Mouse (Mus musculus) MEL (cell line): ENCODE results near the gene Ttl. TPM values are rescaled to one million over a fixed set of nuclear protein-coding genes. Genes with fewer than 3 reads are reported as not detected.

ENCODE experiments used
- DNase-seq: peaks from one replicate; pipeline ENCODE4 v3.0.0; 2011; ENCODE audit warnings: low read depth, low spot score
- H3K27ac ChIP-seq: 2 replicates; pipeline ENCODE4 v1.5.1; 2012; ENCODE audit warnings: low read depth, mild to moderate bottlenecking, control low read depth, low read length, moderate library complexity; ENCODE audit not compliant: control insufficient read depth
- H3K27me3 ChIP-seq, 2 experiments: fragments of 150-350 bp in 1 of 2; sonication (generic) in 1 of 2; 2 replicates each; pipeline ENCODE4 v1.6.1; 2012; ENCODE audit warnings: low read length in 2 of 2, mild to moderate bottlenecking in 2 of 2, improper control_type of control experiment in 1 of 2, moderate library complexity in 1 of 2; ENCODE audit not compliant: insufficient read depth in 2 of 2, control insufficient read depth in 1 of 2
- H3K36me3 ChIP-seq, 2 experiments: 2 replicates each; pipeline ENCODE4 v1.6.1; 2012 to 2014; ENCODE audit warnings: low read length in 2 of 2, improper control_type of control experiment in 1 of 2, inconsistent platforms in 1 of 2, mild to moderate bottlenecking in 1 of 2; ENCODE audit not compliant: insufficient read depth in 2 of 2, control insufficient read depth in 1 of 2
- H3K4me1 ChIP-seq, 2 experiments: fragments of 150-350 bp in 1 of 2; sonication (generic) in 1 of 2; 2 replicates each; pipeline ENCODE4 v1.6.1; 2012; ENCODE audit warnings: low read length in 2 of 2, improper control_type of control experiment in 1 of 2, mild to moderate bottlenecking in 1 of 2; ENCODE audit not compliant: insufficient read depth in 2 of 2, control insufficient read depth in 1 of 2
- H3K4me3 ChIP-seq, 2 experiments: fragments of 150-350 bp in 1 of 2; sonication (generic) in 1 of 2; 2 replicates each; pipeline ENCODE4 v1.5.1; 2012; ENCODE audit warnings: low read depth in 2 of 2, low read length in 2 of 2, mild to moderate bottlenecking in 2 of 2, moderate library complexity in 2 of 2, control low read depth in 1 of 2, improper control_type of control experiment in 1 of 2; ENCODE audit not compliant: control insufficient read depth in 1 of 2, insufficient read depth in 1 of 2
- H3K79me2 ChIP-seq: 2 replicates; pipeline ENCODE4 v1.6.1; 2012; ENCODE audit warnings: mild to moderate bottlenecking, low read length, moderate library complexity; ENCODE audit not compliant: control insufficient read depth, poor library complexity, insufficient read depth
- H3K9ac ChIP-seq: 2 replicates; pipeline ENCODE4 v1.6.1; 2012; ENCODE audit warnings: low read depth, mild to moderate bottlenecking, control low read depth, low read length, moderate library complexity; ENCODE audit not compliant: control insufficient read depth, poor library complexity, severe bottlenecking
- H3K9me3 ChIP-seq: fragments of 150-350 bp; sonication (generic); replicated peaks from 2 replicates; pipeline ENCODE4 v1.6.1; 2012; ENCODE audit warnings: mild to moderate bottlenecking, low read length, improper control_type of control experiment, moderate library complexity; ENCODE audit not compliant: insufficient read depth
- CTCF ChIP-seq, 3 experiments: IDR thresholded peaks in 2 of 3; conservative IDR thresholded peaks in 1 of 3; 2 replicates each; pipeline ENCODE4 v1.5.1; 2011 to 2012; ENCODE audit warnings: low read length in 3 of 3, low read depth in 2 of 3, mild to moderate bottlenecking in 2 of 3, improper control_type of control experiment in 1 of 3, inconsistent platforms in 1 of 3, mixed read lengths in 1 of 3, moderate library complexity in 1 of 3; ENCODE audit not compliant: control insufficient read depth in 1 of 3, insufficient read depth in 1 of 3, poor library complexity in 1 of 3, severe bottlenecking in 1 of 3
- HCFC1 ChIP-seq: IDR thresholded peaks from 2 replicates; pipeline ENCODE4 v1.6.1; 2012; ENCODE audit warnings: low read depth, mild to moderate bottlenecking, inconsistent platforms, low read length, improper control_type of control experiment, moderate library complexity
- MXI1 ChIP-seq: IDR thresholded peaks from 2 replicates; pipeline ENCODE4 v1.6.1; 2011; ENCODE audit warnings: mild to moderate bottlenecking, low read depth, low read length, improper control_type of control experiment
- RCOR1 ChIP-seq: IDR thresholded peaks from 2 replicates; pipeline ENCODE4 v1.6.1; 2012; ENCODE audit warnings: low read depth, mild to moderate bottlenecking, inconsistent platforms, low read length, improper control_type of control experiment
- SMC3 ChIP-seq: IDR thresholded peaks from 2 replicates; pipeline ENCODE4 v1.6.1; 2011; ENCODE audit warnings: low read depth, low read length, improper control_type of control experiment
- USF2 ChIP-seq, 2 experiments: IDR thresholded peaks; 2 replicates each; pipeline ENCODE4 v1.6.1; 2011 to 2012; ENCODE audit warnings: improper control_type of control experiment in 2 of 2, low read length in 2 of 2, borderline replicate concordance in 1 of 2, inconsistent platforms in 1 of 2, low read depth in 1 of 2, mild to moderate bottlenecking in 1 of 2; ENCODE audit not compliant: insufficient read depth in 1 of 2
- ZMIZ1 ChIP-seq: IDR thresholded peaks from 2 replicates; pipeline ENCODE4 v1.6.1; 2012; ENCODE audit warnings: low read depth, mild to moderate bottlenecking, inconsistent platforms, low read length, improper control_type of control experiment, moderate library complexity
- polyA plus RNA-seq, 2 experiments: library from polyadenylated mRNA; stranded (reverse) in 1 of 2; unstranded in 1 of 2; fragments of >175 nt in 1 of 2; fragments of >200 nt in 1 of 2; gene quantifications; 2 replicates each; pipeline versions ENCODE4 v1.2.1 to v1.2.4; 2012; ENCODE audit warnings: low replicate concordance in 2 of 2, low read depth in 1 of 2; ENCODE audit not compliant: insufficient read length in 2 of 2, insufficient read depth in 1 of 2, missing spikeins in 1 of 2
- total RNA-seq: library from RNA; depleted of rRNA; stranded (reverse); fragments of 300-350 nt; gene quantifications from 2 replicates; pipeline ENCODE4 v1.2.3, GENCODE M21; 2012

Gene Ttl
- total and polyA plus RNA-seq, 3 experiments: 5.7 to 9.3 TPM; not detected in 1

GRCm38 (mm10) chr2:129129987-129130545 lies 64.3 kb downstream of the Ttl start:
- TF ChIP-seq RCOR1: peak; percentile 36; the same call in 1 of the 2 replicates
- no peak for TF ChIP-seq MXI1
- no peaks in the 10 kb centered on the region for H3K27me3 ChIP-seq
- peaks cover 6% of the 10 kb centered on the region for H3K79me2 ChIP-seq
- peak overlapping the region; percentile 93 for H3K27ac ChIP-seq
- H3K4me1 ChIP-seq: peaks cover 2 to 13% of the 10 kb centered on the region in 2 experiments; a peak in 3 of 4 replicates
- H3K9ac ChIP-seq: peak overlapping the region; percentile 82
- peak overlapping the region; percentile 88 to 90 for H3K4me3 ChIP-seq
- peak; percentile 58 for DNase-seq
- H3K9me3 ChIP-seq: no peaks in the 10 kb centered on the region
- peaks cover 2 to 10% of the 10 kb centered on the region in 2 experiments; a peak in 3 of 4 replicates for H3K36me3 ChIP-seq

GRCm38 (mm10) chr2:129130776-129131175 lies 65.0 kb downstream of the Ttl start:
- Histone ChIP-seq H3K36me3 (peaks cover under 1 to 10% of the 10 kb centered on the region in 2 experiments; a peak in 3 of 4 replicates), H3K79me2 (peaks cover 6% of the 10 kb centered on the region), H3K4me1 (peaks cover 2 to 13% of the 10 kb centered on the region in 2 experiments; a peak in 3 of 4 replicates), H3K9me3 (no peaks in the 10 kb centered on the region), H3K27ac (no peak overlapping the region), H3K27me3 (no peaks in the 10 kb centered on the region), H3K9ac (peak overlapping the region; percentile 82), H3K4me3 (peak overlapping the region; percentile 88 to 90)
- TF ChIP-seq HCFC1: no peak
- no peak for DNase-seq

GRCm38 (mm10) chr2:129132231-129132630 lies 66.5 kb downstream of the Ttl start:
- peaks cover 6% of the 10 kb centered on the region for H3K79me2 ChIP-seq
- no peak overlapping the region for H3K4me3 ChIP-seq
- no peak for DNase-seq
- no peak for TF ChIP-seq USF2 (IDR thresholded peaks at IDR 0.05; ENCODE audit: borderline replicate concordance in 1 of 2, insufficient read depth in 1 of 2, low read depth in 1 of 2, low read length in 2 of 2)
- peak in 2 of 3 experiments; percentile 40 to 43; a peak in 5 of 6 replicates for TF ChIP-seq CTCF (IDR thresholded peaks at IDR 0.05 in 2 of 3, conservative IDR thresholded peaks at IDR 0.05 in 1 of 3; ENCODE audit: control insufficient read depth in 1 of 3, insufficient read depth in 1 of 3, low read depth in 2 of 3, low read length in 3 of 3, poor library complexity in 1 of 3, severe bottlenecking in 1 of 3)
- peak; percentile 36; the same call in 1 of the 2 replicates for TF ChIP-seq SMC3
- TF ChIP-seq ZMIZ1: no peak
- no peaks in the 10 kb centered on the region for H3K9me3 ChIP-seq
- peaks cover 0 to 10% of the 10 kb centered on the region in 2 experiments; a peak in 2 of 4 replicates for H3K36me3 ChIP-seq
- H3K4me1 ChIP-seq: peaks cover 2 to 13% of the 10 kb centered on the region in 2 experiments; a peak in 3 of 4 replicates
- H3K27me3 ChIP-seq: no peaks in the 10 kb centered on the region
- no peak overlapping the region for H3K27ac ChIP-seq
- H3K9ac ChIP-seq: no peak overlapping the region
